Mouse (Mus musculus) MEL (cell line): ENCODE data around the gene T. TPM values are rescaled to one million over a fixed set of nuclear protein-coding genes. Genes with fewer than 3 reads are reported as not detected.

Experiments
- DNase-seq: peaks from one replicate; pipeline ENCODE4 v3.0.0; 2011; ENCODE audit warnings: low read depth, low spot score
- H3K27ac ChIP-seq: 2 replicates; pipeline ENCODE4 v1.5.1; 2012; ENCODE audit warnings: low read depth, mild to moderate bottlenecking, control low read depth, low read length, moderate library complexity; ENCODE audit not compliant: control insufficient read depth
- H3K27me3 ChIP-seq, 2 experiments: fragments of 150-350 bp in 1 of 2; sonication (generic) in 1 of 2; 2 replicates each; pipeline ENCODE4 v1.6.1; 2012; ENCODE audit warnings: low read length in 2 of 2, mild to moderate bottlenecking in 2 of 2, improper control_type of control experiment in 1 of 2, moderate library complexity in 1 of 2; ENCODE audit not compliant: insufficient read depth in 2 of 2, control insufficient read depth in 1 of 2
- H3K36me3 ChIP-seq, 2 experiments: 2 replicates each; pipeline ENCODE4 v1.6.1; 2012 to 2014; ENCODE audit warnings: low read length in 2 of 2, improper control_type of control experiment in 1 of 2, inconsistent platforms in 1 of 2, mild to moderate bottlenecking in 1 of 2; ENCODE audit not compliant: insufficient read depth in 2 of 2, control insufficient read depth in 1 of 2
- H3K4me1 ChIP-seq, 2 experiments: fragments of 150-350 bp in 1 of 2; sonication (generic) in 1 of 2; 2 replicates each; pipeline ENCODE4 v1.6.1; 2012; ENCODE audit warnings: low read length in 2 of 2, improper control_type of control experiment in 1 of 2, mild to moderate bottlenecking in 1 of 2; ENCODE audit not compliant: insufficient read depth in 2 of 2, control insufficient read depth in 1 of 2
- H3K4me3 ChIP-seq, 2 experiments: fragments of 150-350 bp in 1 of 2; sonication (generic) in 1 of 2; 2 replicates each; pipeline ENCODE4 v1.5.1; 2012; ENCODE audit warnings: low read depth in 2 of 2, low read length in 2 of 2, mild to moderate bottlenecking in 2 of 2, moderate library complexity in 2 of 2, control low read depth in 1 of 2, improper control_type of control experiment in 1 of 2; ENCODE audit not compliant: control insufficient read depth in 1 of 2, insufficient read depth in 1 of 2
- H3K79me2 ChIP-seq: 2 replicates; pipeline ENCODE4 v1.6.1; 2012; ENCODE audit warnings: mild to moderate bottlenecking, low read length, moderate library complexity; ENCODE audit not compliant: control insufficient read depth, poor library complexity, insufficient read depth
- H3K9ac ChIP-seq: 2 replicates; pipeline ENCODE4 v1.6.1; 2012; ENCODE audit warnings: low read depth, mild to moderate bottlenecking, control low read depth, low read length, moderate library complexity; ENCODE audit not compliant: control insufficient read depth, poor library complexity, severe bottlenecking
- H3K9me3 ChIP-seq: fragments of 150-350 bp; sonication (generic); replicated peaks from 2 replicates; pipeline ENCODE4 v1.6.1; 2012; ENCODE audit warnings: mild to moderate bottlenecking, low read length, improper control_type of control experiment, moderate library complexity; ENCODE audit not compliant: insufficient read depth
- BHLHE40 ChIP-seq: IDR thresholded peaks from 2 replicates; pipeline ENCODE4 v1.6.1; 2012; ENCODE audit warnings: low read depth, mild to moderate bottlenecking, inconsistent platforms, low read length, improper control_type of control experiment, borderline replicate concordance
- CHD1 ChIP-seq: IDR thresholded peaks from 2 replicates; pipeline ENCODE4 v1.6.1; 2012; ENCODE audit warnings: low read depth, mild to moderate bottlenecking, inconsistent platforms, low read length, improper control_type of control experiment
- CTCF ChIP-seq, 3 experiments: IDR thresholded peaks in 2 of 3; conservative IDR thresholded peaks in 1 of 3; 2 replicates each; pipeline ENCODE4 v1.5.1; 2011 to 2012; ENCODE audit warnings: low read length in 3 of 3, low read depth in 2 of 3, mild to moderate bottlenecking in 2 of 3, improper control_type of control experiment in 1 of 3, inconsistent platforms in 1 of 3, mixed read lengths in 1 of 3, moderate library complexity in 1 of 3; ENCODE audit not compliant: control insufficient read depth in 1 of 3, insufficient read depth in 1 of 3, poor library complexity in 1 of 3, severe bottlenecking in 1 of 3
- ELF1 ChIP-seq: IDR thresholded peaks from 2 replicates; pipeline ENCODE4 v1.6.1; 2014; ENCODE audit warnings: low read depth, mild to moderate bottlenecking, inconsistent platforms, low read length, improper control_type of control experiment, moderate library complexity
- EP300 ChIP-seq, 2 experiments: IDR thresholded peaks; 2 replicates each; pipeline ENCODE4 v1.6.1; 2011; ENCODE audit warnings: improper control_type of control experiment in 2 of 2, low read length in 2 of 2, low read depth in 1 of 2, mild to moderate bottlenecking in 1 of 2
- ETS1 ChIP-seq: IDR thresholded peaks from 2 replicates; pipeline ENCODE4 v1.6.1; 2012; ENCODE audit warnings: low read depth, mild to moderate bottlenecking, inconsistent platforms, low read length, improper control_type of control experiment, moderate library complexity
- GATA1 ChIP-seq: IDR thresholded peaks from 2 replicates; pipeline ENCODE4 v1.6.1; 2011; ENCODE audit warnings: low read depth, low read length, improper control_type of control experiment
- JUND ChIP-seq: IDR thresholded peaks from 2 replicates; pipeline ENCODE4 v1.6.1; 2011; ENCODE audit warnings: low read depth, mild to moderate bottlenecking, improper control_type of control experiment, low read length
- MAFK ChIP-seq: IDR thresholded peaks from 2 replicates; pipeline ENCODE4 v1.6.1; 2011; ENCODE audit warnings: low read depth, mild to moderate bottlenecking, low read length, improper control_type of control experiment, borderline replicate concordance
- MAX ChIP-seq: IDR thresholded peaks from 2 replicates; pipeline ENCODE4 v1.6.1; 2011; ENCODE audit warnings: low read length, improper control_type of control experiment
- MAZ ChIP-seq: IDR thresholded peaks from 2 replicates; pipeline ENCODE4 v1.6.1; 2012; ENCODE audit warnings: low read depth, mild to moderate bottlenecking, inconsistent platforms, low read length, improper control_type of control experiment
- MEF2A ChIP-seq: IDR thresholded peaks from 2 replicates; pipeline ENCODE4 v1.6.1; 2014; ENCODE audit warnings: low read depth, mild to moderate bottlenecking, inconsistent platforms, low read length, improper control_type of control experiment; ENCODE audit not compliant: poor library complexity, insufficient replicate concordance, severe bottlenecking; ENCODE audit errors: extremely low read depth
- MXI1 ChIP-seq: IDR thresholded peaks from 2 replicates; pipeline ENCODE4 v1.6.1; 2011; ENCODE audit warnings: mild to moderate bottlenecking, low read depth, low read length, improper control_type of control experiment
- NELFE ChIP-seq: IDR thresholded peaks from 2 replicates; pipeline ENCODE4 v1.6.1; 2011; ENCODE audit warnings: low read depth, low read length, improper control_type of control experiment
- NRF1 ChIP-seq: IDR thresholded peaks from 2 replicates; pipeline ENCODE4 v1.6.1; 2014; ENCODE audit warnings: low read depth, mild to moderate bottlenecking, inconsistent platforms, low read length, improper control_type of control experiment, moderate library complexity; ENCODE audit not compliant: poor library complexity, insufficient read depth, severe bottlenecking
- POLR2AphosphoS5 ChIP-seq: IDR thresholded peaks from 2 replicates; pipeline ENCODE4 v1.6.1; 2012; ENCODE audit warnings: low read depth, borderline replicate concordance, mild to moderate bottlenecking, inconsistent platforms, low read length, moderate library complexity, mixed read lengths
- RCOR1 ChIP-seq: IDR thresholded peaks from 2 replicates; pipeline ENCODE4 v1.6.1; 2012; ENCODE audit warnings: low read depth, mild to moderate bottlenecking, inconsistent platforms, low read length, improper control_type of control experiment
- SIN3A ChIP-seq: IDR thresholded peaks from 2 replicates; pipeline ENCODE4 v1.6.1; 2012; ENCODE audit warnings: low read length, improper control_type of control experiment, inconsistent platforms
- TAL1 ChIP-seq: IDR thresholded peaks from 2 replicates; pipeline ENCODE4 v1.6.1; 2012; ENCODE audit warnings: mild to moderate bottlenecking, inconsistent platforms, low read length, moderate library complexity, mixed read lengths
- TCF12 ChIP-seq: IDR thresholded peaks from 2 replicates; pipeline ENCODE4 v1.6.1; 2014; ENCODE audit warnings: low read depth, mild to moderate bottlenecking, inconsistent platforms, low read length, improper control_type of control experiment, moderate library complexity
- USF1 ChIP-seq: IDR thresholded peaks from 2 replicates; pipeline ENCODE4 v1.6.1; 2014; ENCODE audit warnings: low read depth, mild to moderate bottlenecking, inconsistent platforms, low read length, improper control_type of control experiment, moderate library complexity
- USF2 ChIP-seq, 2 experiments: IDR thresholded peaks; 2 replicates each; pipeline ENCODE4 v1.6.1; 2011 to 2012; ENCODE audit warnings: improper control_type of control experiment in 2 of 2, low read length in 2 of 2, borderline replicate concordance in 1 of 2, inconsistent platforms in 1 of 2, low read depth in 1 of 2, mild to moderate bottlenecking in 1 of 2; ENCODE audit not compliant: insufficient read depth in 1 of 2
- ZNF384 ChIP-seq: IDR thresholded peaks from 2 replicates; pipeline ENCODE4 v1.6.1; 2012; ENCODE audit warnings: low read depth, mild to moderate bottlenecking, inconsistent platforms, low read length, improper control_type of control experiment
- polyA plus RNA-seq, 2 experiments: library from polyadenylated mRNA; stranded (reverse) in 1 of 2; unstranded in 1 of 2; fragments of >175 nt in 1 of 2; fragments of >200 nt in 1 of 2; gene quantifications; 2 replicates each; pipeline versions ENCODE4 v1.2.1 to v1.2.4; 2012; ENCODE audit warnings: low replicate concordance in 2 of 2, low read depth in 1 of 2; ENCODE audit not compliant: insufficient read length in 2 of 2, insufficient read depth in 1 of 2, missing spikeins in 1 of 2
- total RNA-seq: library from RNA; depleted of rRNA; stranded (reverse); fragments of 300-350 nt; gene quantifications from 2 replicates; pipeline ENCODE4 v1.2.3, GENCODE M21; 2012

Gene T
- total and polyA plus RNA-seq, 3 experiments, result not detected

- no peak overlapping the region for H3K27ac ChIP-seq
- H3K27me3 ChIP-seq, result no peaks in the 10 kb centered on the region
- H3K4me3 ChIP-seq, result no peak overlapping the region
- H3K36me3 ChIP-seq, result no peaks in the 10 kb centered on the region
- H3K9me3 ChIP-seq, result no peaks in the 10 kb centered on the region
- H3K4me1 ChIP-seq, result peaks cover 0 to 7% of the 10 kb centered on the region in 2 experiments; a peak in 1 of 4 replicates
- no peaks in the 10 kb centered on the region for H3K79me2 ChIP-seq
- no peak for DNase-seq
- no peak overlapping the region for H3K9ac ChIP-seq
- no peak for TF ChIP-seq POLR2AphosphoS5
- no peak for TF ChIP-seq MAZ
- no peak for TF ChIP-seq SIN3A
- no peak for TF ChIP-seq ELF1
- no peak for TF ChIP-seq CTCF (IDR thresholded peaks at IDR 0.05 in 2 of 3, conservative IDR thresholded peaks at IDR 0.05 in 1 of 3; ENCODE audit: control insufficient read depth in 1 of 3, insufficient read depth in 1 of 3, low read depth in 2 of 3, low read length in 3 of 3, poor library complexity in 1 of 3, severe bottlenecking in 1 of 3)
- no peak for TF ChIP-seq MEF2A
- TF ChIP-seq NRF1, result no peak
- TF ChIP-seq JUND, result no peak
- no peak for TF ChIP-seq NELFE
- no peak for TF ChIP-seq TCF12
- no peak for TF ChIP-seq USF2 (IDR thresholded peaks at IDR 0.05; ENCODE audit: borderline replicate concordance in 1 of 2, insufficient read depth in 1 of 2, low read depth in 1 of 2, low read length in 2 of 2)
- TF ChIP-seq ZNF384, result no peak
- no peak for TF ChIP-seq ETS1
- TF ChIP-seq GATA1, result no peak
- TF ChIP-seq MXI1, result no peak
- no peak for TF ChIP-seq CHD1
- no peak for TF ChIP-seq RCOR1
- TF ChIP-seq BHLHE40, result no peak
- no peak for TF ChIP-seq MAFK
Observed at GRCm38 (mm10) chr17:8408589-8409295, 25.5 kb upstream of the T start.

GRCm38 (mm10) chr17:8410330-8410729, 23.9 kb upstream of the T start:
- no peaks in the 10 kb centered on the region for H3K79me2 ChIP-seq
- H3K4me3 ChIP-seq, result no peak overlapping the region
- no peak overlapping the region for H3K9ac ChIP-seq
- TF ChIP-seq MAX (0 out of 2 replicates have a peak, but pooled peaks have one; percentile 43), ZNF384 (no peak), TAL1 (peak; percentile 34), GATA1 (peak; percentile 56), EP300 (IDR thresholded peaks at IDR 0.05; ENCODE audit: low read depth in 1 of 2, low read length in 2 of 2) (peak; percentile 33 to 75; a peak in 2 of 4 replicates), JUND (no peak), ETS1 (0 out of 2 replicates have a peak, but pooled peaks have one; percentile 29), SIN3A (0 out of 2 replicates have a peak, but pooled peaks have one; percentile 21), NELFE (no peak), USF1 (peak; percentile 66; the same call in 1 of the 2 replicates), TCF12 (peak; percentile 76)
- H3K27me3 ChIP-seq, result 0 out of 4 replicates have a peak, but pooled peaks cover 0 to under 1% of the 10 kb centered on the region in 2 experiments
- H3K36me3 ChIP-seq, result no peaks in the 10 kb centered on the region
- H3K9me3 ChIP-seq, result no peaks in the 10 kb centered on the region
- no peak overlapping the region for H3K27ac ChIP-seq
- peaks cover 0 to 6% of the 10 kb centered on the region in 2 experiments; a peak in 1 of 4 replicates for H3K4me1 ChIP-seq
- DNase-seq, result peak; percentile 54
